Mouse (Mus musculus) induced T-regulatory cell, adult 2 months (primary cell): ENCODE measurements around the gene Tbcc.
A peak's percentile ranks its signal among the peaks of the same experiment; 100 is the strongest.

Source experiments
- DNase-seq: peaks from one replicate; pipeline ENCODE4 v3.0.0-alpha.2; 2012; ENCODE audit warnings: low read depth

Tbcc gene

GRCm38 (mm10) chr17:46903876-46904490 lies 13.5 kb downstream of the Tbcc start:
- DNase-seq: peak; percentile 87

- DNase-seq: no peak
Measured at GRCm38 (mm10) chr17:46910186-46910585, 19.7 kb downstream of the Tbcc start, which contains the start of gene Prph2. TSS of gene Prph2 (plus strand) at chr17:46910459.

GRCm38 (mm10) chr17:46912331-46912730 lies 21.8 kb downstream of the Tbcc start:
- DNase-seq: no peak

GRCm38 (mm10) chr17:46915129-46915528 lies 24.6 kb downstream of the Tbcc start:
- DNase-seq: no peak

- no peak for DNase-seq
Measured at GRCm38 (mm10) chr17:46918951-46919350, 28.5 kb downstream of the Tbcc start.

GRCm38 (mm10) chr17:46920855-46921254 lies 30.4 kb downstream of the Tbcc start:
- no peak for DNase-seq

GRCm38 (mm10) chr17:46926192-46926591 lies 35.7 kb downstream of the Tbcc start:
- DNase-seq: no peak

- DNase-seq: no peak
Measured at GRCm38 (mm10) chr17:46926941-46927340, 36.5 kb downstream of the Tbcc start.

- DNase-seq: no peak
Measured at GRCm38 (mm10) chr17:46927781-46928180, 37.3 kb downstream of the Tbcc start.

- no peak for DNase-seq
Measured at GRCm38 (mm10) chr17:46929277-46929676, 38.8 kb downstream of the Tbcc start.

GRCm38 (mm10) chr17:46929897-46930296 lies 39.4 kb downstream of the Tbcc start:
- no peak for DNase-seq

GRCm38 (mm10) chr17:46932961-46933360 lies 42.5 kb downstream of the Tbcc start:
- no peak for DNase-seq

- DNase-seq: peak; percentile 74
Measured at GRCm38 (mm10) chr17:46933557-46934348, 43.3 kb downstream of the Tbcc start.

- no peak for DNase-seq
Measured at GRCm38 (mm10) chr17:46940461-46940860, 50.0 kb downstream of the Tbcc start.
